Mouse (Mus musculus): ENCODE measurements around the gene Stxbp1.

DNA sequence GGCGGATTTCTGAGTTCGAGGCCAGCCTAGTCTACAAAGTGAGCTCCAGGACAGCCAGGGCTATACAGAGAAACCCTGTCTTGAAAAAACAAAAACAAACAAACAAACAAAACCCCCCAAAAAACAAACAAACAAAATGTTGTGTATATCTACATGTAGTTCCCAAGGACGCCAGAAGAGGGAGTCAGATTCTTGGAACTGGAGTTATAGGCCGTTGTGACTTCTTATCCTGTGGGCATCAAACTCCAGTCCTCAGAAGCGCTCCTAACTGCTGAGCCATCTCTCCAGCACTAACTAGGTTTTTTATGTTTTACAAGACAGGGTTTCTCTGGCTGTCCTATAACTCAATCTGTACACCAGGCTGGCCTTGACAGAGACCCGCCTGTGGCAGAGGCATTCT lies 59.9 kb downstream of the Stxbp1 start:
- TF ChIP-seq CTCF (IDR thresholded peaks at IDR 0.05; ENCODE audit: extremely low read depth, insufficient read depth, insufficient read length, insufficient replicate concordance), result no peak
- no peak for TF ChIP-seq POLR2A (IDR thresholded peaks at IDR 0.05; ENCODE audit: low read depth, low read length)
